Mouse (Mus musculus): ENCODE measurements around the gene Rlf. TPM values are rescaled to one million over a fixed set of nuclear protein-coding genes. Genes with fewer than 3 reads are reported as not detected.

Gene Rlf
- 10 to 100 TPM; 45.0 to 45.2 TPM for total RNA-seq (2023)

DNA sequence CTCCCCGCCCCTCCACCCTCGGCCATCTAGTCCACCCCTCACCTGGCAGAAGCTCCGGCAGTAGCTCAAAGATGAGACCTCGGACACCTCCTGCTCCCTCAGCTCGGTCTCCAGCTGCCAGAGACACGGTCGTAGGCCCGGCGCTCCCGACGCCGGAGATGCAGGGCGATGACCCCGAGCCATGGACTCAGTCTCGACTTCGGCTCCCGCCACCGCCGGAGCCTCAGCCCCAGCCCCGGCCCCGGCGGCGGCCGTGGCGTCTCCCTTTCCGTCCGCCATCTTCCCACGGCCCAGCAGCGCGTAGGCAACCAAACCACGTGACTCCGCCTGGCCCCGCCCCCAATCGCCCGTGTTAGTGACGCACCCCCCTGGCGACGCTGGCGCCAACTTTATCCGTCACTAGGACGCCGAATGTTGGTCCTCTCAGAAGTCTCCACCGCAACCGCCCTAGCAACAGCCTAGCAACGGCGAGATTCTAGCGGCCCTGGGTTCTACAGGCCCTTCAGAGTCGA is at the start of gene Rlf:
Gene Rlf, minus strand, starts transcription at position 292 of the 512 bp plus-strand sequence.

DNA sequence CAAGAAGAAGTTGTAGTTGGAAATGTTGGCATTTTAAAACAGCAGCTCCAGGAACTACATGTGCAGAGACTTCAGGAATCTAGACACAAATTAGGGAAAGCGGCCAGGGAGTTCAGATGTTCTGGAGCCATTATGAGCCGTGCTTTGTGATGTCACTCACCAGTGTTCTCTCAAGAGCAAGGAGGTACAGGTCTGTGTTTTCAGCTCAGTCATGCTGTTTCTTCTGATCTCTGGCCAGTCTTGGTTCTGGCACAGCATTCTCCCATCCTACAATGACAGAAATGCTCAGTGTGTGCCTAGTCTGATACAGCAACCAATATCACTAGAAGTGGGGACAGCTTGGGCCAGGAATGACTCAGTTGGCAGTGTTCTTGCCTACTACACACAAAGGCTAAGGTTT is 105.8 kb downstream of the Rlf start, which contains the start of gene Tmco2:
Gene Tmco2, minus strand, starts transcription at position 101 of the 400 bp plus-strand sequence.

DNA sequence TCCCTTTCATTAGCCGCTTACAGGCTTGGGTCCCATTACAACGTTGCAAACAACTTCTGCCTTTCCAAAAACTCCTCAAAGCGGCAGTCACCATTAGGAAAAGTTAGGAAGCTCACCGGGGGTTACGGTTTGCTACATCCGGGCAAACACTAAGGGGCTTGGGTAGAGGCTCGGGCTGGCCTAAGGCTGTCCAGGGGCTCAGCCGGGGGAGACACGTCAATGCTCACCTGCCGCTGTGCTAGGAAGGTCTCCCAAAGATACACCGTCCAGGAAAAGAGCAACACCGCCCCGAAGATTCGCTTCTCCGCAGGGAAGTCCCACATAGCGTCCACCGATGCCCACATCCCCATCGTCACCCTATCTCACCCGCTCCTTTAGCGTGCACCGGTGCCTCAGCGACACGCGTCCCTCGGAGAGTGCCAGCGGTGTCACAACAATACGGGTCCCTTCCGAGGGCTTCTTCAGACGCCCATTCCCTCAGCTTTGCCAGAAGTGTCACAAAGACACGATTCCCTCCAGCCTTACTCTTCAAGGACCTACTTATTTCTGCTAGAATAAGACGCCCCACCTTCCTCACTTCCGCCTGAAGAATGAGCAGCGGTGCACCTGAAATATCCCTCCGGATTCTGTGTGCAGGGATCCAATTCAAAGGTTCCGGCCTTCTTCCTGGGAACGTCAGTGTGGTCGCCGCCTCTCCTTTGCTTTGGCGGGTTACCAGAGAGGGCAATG is 117.1 kb downstream of the Rlf start, which contains the start of gene Zmpste24:
Gene Zmpste24, minus strand, starts transcription at position 592 of the 729 bp plus-strand sequence.

Other genes starting within 250 kb of the Rlf start
- gene Smap2, start 197.8 kb downstream of the Rlf start, total RNA-seq (2023), result 100 to 1,000 TPM; 113 to 130 TPM
- gene Col9a2, start 175.7 kb downstream of the Rlf start, total RNA-seq (2023), result not detected
- gene Zmpste24, start 116.8 kb downstream of the Rlf start, total RNA-seq (2023), result 10 to 100 TPM; 20.5 to 21.4 TPM
- gene Tmco2, start 105.9 kb downstream of the Rlf start, total RNA-seq (2023), result not detected
- gene Gm12888, start 109.8 kb upstream of the Rlf start, total RNA-seq (2023), result not detected
- gene Gm12886, start 208.0 kb upstream of the Rlf start, total RNA-seq (2023), result not detected

Measured in monocyte, adult 59 days (primary cell).